Mouse (Mus musculus) testis, postnatal 10 days (tissue): ENCODE results near the gene Smarcad1.

Experiments used
- DNase-seq: peaks from one replicate; pipeline ENCODE4 v3.0.0; 2021; ENCODE audit warnings: low spot score

The Smarcad1 gene

DNA sequence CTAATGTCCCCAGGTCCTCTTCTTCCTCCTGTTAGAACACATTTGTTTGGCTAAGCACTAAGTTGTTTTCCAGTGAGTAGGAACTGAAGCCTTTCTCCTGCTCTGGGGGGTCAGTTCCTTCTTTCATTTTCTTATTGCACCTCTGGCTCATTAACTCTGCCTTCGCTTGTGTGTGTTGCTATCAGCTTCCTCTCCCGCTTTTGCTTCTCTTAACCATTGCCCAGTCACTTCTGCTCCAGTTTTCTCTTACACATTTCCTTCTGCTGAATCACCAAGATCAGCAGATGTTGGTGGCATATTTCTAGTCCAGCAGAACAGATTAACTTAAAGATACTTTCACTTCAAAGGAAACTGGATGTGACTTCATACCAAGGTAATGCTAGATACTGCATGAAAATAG is 72.5 kb downstream of the Smarcad1 start:
- DNase-seq = no peak

DNA sequence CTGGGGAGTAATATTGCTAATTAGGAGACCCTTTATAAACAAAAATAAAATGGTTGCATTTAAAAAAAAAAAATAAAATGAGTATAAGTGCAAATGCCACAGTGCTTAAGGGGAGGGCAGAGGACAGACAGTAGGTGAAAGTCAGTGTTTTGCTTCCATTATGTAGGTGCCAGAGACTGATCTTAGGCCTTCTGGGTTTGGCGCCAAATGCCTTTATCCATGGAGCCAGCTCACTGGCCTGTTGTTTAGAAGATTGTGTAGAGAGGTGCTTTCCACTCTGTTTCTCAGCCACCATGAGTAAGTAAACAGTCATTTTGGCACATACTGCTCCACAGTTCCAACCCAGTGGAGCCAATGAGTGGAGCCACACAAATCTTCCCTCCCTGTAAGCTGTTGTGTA is 75.2 kb downstream of the Smarcad1 start:
- DNase-seq = no peak

DNA sequence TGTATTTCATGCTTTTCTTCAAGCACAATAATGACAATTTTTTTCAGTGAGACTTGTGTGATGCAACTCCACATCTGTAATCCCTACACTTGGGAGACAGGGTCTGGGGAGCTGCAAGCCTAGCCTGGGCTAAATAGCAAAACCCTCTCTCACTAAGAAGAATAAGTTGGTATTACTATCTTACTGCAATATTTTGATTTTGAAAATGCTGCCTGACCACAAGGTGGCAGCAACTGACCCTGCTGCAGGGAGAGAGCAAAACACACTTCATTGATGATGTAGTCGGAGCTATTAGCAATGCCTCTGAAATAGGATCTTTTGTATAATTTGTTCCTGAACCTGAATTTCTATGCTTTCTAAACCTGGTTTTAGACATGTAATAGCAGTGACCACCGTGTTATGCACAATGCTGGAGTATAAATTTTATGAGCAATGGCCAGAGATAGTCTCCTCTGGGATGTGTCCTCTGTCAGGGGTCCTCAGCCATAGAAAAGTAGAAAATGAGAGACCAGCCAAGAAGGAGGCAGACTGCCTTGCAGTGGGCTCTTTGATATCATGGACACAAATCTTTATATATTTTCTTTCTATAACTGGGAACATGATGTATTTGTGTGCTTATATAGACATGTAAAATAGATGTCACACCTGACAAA is 83.8 kb downstream of the Smarcad1 start:
- DNase-seq = peak; percentile 71

DNA sequence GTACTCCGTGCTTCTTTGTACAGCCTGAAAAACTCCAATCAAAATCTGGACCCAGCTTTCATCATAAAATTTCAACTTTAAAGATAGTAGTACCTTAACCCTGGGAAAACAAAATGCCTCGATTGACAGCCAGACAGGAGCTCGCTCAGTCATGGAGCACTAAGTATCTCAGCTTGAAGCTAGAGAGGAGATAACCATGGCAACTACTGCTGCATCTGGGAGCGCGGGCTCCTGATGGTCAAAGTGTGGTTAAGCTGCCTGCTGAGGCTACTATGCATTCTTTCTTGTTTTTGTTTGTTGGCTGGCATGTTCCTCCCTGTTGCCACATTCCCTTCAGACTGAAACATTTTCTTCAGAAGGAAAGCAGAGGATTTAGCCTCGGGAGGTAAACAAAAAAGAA is 90.0 kb downstream of the Smarcad1 start:
- no peak for DNase-seq

GRCm38 (mm10) chr6:65137802-65138201 is 95.4 kb downstream of the Smarcad1 start:
- DNase-seq = no peak

DNA sequence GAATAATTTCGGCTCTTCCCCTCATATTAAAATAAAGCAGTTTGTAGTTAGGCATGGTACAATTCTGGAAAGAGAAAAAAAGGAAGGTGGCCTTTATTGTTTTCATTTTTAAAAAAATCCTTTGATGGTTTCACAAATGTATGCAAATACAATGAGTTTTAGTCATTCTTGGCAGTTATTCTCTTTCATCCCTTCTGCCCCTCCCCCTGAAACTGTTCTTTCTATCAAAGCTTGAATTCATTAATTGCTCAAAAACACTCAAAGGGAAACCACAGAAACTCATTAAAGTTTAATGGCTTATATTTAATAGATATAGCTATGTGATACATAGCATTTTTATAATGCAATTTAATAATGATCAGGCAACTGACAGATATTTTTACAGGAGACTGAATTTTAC is 95.9 kb downstream of the Smarcad1 start:
- no peak for DNase-seq

DNA sequence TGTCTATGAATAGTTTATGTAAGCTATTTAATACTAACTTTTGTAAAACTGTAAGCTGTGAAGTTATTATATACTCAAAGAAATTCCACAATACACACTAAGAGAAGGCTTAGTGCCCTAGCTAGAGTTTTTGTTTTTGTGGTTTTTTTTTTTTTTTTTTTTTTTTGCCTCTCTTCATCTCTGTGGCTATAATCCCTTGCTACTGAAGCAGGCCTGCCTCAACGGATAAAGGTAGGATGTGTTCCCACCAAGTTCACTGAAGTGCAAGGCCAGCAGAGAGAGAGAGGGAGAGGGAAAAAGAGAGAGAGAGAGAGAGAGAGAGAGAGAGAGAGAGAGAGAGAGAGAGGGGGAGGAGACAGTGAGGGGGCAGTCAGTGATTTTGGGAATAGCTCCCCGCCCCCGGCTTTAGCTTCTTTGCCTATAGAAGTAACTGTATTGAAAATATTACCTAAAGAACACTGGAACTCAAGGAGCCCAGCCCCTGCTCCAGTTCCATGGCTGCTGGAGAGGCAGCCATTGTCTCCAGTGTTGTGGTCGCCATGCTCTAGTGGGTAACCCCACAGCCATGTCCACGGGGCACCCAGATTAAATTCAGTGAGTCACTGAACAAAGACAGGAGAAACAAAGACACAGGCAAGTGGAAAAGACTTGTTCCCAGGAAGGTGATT is 97.8 kb downstream of the Smarcad1 start:
- no peak for DNase-seq

DNA sequence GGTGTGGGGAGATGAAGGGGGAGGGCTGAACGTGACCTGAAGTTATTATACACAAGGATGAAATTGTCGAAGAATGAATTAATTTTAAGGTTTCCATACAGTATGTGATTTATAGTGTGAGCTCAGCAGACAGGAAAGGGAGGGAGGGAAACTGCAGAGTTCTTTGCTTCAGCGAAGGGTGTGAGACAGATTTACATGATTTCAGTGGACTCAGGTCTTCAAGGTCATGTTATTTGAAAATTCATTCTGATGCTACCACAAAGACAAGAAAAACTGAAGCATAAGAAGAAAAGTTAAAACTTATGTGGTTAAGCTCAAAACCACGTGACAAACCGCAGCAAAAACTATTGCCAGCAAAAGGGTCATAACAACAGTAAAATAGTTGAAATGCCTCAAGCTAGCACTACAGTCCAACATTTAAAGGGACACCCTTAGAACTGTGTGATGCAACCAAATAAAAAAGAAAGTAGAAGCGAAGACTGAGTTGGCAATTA is 98.4 kb downstream of the Smarcad1 start:
- DNase-seq = no peak

GRCm38 (mm10) chr6:65142316-65142715 is 99.9 kb downstream of the Smarcad1 start:
- no peak for DNase-seq

DNA sequence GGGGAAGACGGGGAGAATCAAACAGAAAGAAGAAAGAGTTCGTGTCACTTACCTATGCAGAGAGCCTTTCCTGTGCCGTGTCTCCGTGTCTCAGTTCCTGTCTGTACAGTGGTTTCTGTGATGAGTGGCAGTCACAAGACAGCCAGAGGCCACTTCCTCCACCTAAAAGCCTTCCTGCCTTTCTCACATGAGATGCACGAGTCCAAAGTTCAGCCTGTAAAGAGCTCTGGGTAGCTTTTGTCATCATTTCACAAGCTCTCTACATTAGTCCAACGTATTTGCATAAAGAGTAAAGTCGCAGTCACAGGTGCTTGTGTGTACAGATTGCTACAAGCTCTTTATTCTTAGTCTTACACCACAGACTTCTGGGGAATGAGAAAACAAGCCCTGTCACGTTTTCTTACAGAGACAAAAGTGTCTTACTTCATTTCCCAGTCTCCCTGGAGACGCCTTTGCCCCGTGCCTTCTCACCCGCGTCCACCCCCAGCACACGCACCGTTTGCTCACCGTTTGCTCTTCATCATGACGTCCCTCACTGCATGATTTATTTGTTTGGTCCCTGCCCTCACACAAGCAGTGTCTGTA is 102.3 kb downstream of the Smarcad1 start, which contains the start of gene Hpgds:
Gene Hpgds, minus strand, starts transcription at position 288 of the 585 bp plus-strand sequence.
- no peak for DNase-seq

- no peak for DNase-seq
Measured at GRCm38 (mm10) chr6:65146363-65146762, 104.0 kb downstream of the Smarcad1 start.

DNA sequence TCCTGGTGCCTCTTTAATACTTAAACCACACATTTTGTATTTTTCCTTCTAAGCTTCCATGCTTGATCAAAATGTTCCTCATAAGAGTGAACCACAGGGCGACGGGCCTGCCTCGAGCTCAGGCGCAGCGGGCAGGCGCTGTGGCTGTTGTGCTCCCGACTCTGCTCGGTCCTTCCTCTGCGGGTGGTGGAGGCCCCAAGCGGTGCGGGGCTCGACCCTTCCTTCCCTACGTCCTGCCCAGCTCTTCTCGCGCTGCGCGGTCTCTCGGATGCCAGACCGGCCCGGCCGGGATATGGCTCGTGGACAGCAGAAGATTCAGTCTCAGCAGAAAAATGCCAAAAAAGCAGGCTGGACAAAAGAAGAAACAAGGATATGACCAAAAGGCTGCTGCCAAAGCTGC is 108.3 kb downstream of the Smarcad1 start:
- no peak for DNase-seq

DNA sequence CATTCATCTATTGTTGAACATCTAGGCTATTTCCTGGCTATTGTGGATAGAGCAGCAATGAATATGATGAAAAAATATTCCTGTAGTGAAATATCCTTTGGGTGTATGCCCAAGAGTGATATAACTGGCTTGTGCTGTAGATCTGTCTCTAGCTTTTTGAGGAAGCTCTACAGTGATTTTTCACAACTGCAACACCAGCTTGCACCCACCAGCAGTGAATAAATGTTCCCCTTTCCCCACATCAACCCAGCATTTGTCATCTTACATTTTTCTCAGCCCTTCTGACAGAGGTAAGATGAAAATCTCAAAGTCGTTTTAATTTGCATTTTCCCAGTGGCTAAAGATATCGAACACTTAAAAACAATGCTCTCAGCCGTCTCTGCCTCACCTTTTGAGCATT is 111.2 kb downstream of the Smarcad1 start:
- DNase-seq = no peak

- no peak for DNase-seq
Measured at GRCm38 (mm10) chr6:65157042-65157441, 114.7 kb downstream of the Smarcad1 start.

- DNase-seq = no peak
Measured at GRCm38 (mm10) chr6:65159381-65159942, 117.1 kb downstream of the Smarcad1 start.

DNA sequence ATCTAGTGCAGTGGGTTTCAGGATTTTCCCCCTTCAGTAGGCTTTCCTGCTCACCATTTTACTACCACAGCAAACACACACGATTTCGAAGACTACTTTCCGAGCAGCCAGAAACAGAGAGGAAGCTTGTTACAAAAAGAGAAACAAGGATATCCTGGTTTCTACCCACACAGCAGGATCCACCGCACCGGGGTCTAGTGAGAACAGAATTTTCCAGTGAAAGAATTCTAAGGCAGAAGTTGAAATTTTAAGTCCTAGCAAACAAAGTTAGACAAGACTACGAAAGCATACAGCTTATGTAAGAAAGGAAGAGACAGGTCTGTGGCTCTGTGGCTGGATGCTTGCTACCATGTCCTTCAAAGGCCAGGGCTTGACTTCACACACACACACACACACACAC is 121.8 kb downstream of the Smarcad1 start:
- no peak for DNase-seq

DNA sequence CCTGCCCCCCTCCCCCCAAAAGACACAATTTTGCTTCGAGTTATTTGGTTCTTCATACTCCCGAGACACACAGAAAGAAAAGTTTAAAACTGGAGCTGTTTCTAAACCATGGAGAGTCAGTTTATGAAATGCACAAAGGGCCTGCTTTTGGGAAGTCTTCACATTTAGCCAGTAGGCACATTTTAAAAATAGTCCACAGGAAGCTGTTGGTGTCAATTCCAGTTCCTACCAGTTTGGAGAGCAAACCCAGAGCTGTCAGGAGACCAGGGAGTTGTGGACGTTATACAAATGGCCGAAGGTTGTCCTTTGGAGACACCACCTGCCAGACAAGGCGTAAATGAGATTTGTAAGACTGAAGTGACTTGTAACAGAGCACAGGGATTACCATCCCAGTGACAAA is 122.6 kb downstream of the Smarcad1 start:
- no peak for DNase-seq
